Mouse (Mus musculus) thymus, postnatal 0 days (tissue): Measurements from ENCODE around the gene Zdhhc1. TPM values are rescaled to one million over a fixed set of nuclear protein-coding genes. Genes with fewer than 3 reads are reported as not detected.

ENCODE experiments used
- DNase-seq: peaks from one replicate; pipeline ENCODE4 v3.0.0-alpha.2; 2015; ENCODE audit warnings: low spot score
- polyA plus RNA-seq: library from polyadenylated mRNA; unstranded; fragments of >200 nt; fragmentation: Nextera tagmentation; extraction: Ambion mirVana; gene quantifications from 2 replicates; pipeline ENCODE4 v1.2.1, GENCODE M21; 2015

The Zdhhc1 gene
- polyA plus RNA-seq, 1 experiment from 2014 or later = 6.9 TPM

GRCm38 (mm10) chr8:105518436-105519313 lies 22.0 kb upstream of the Zdhhc1 start, which contains the start of gene Hsd11b2:
Hsd11b2 (plus strand) TSS chr8:105518755.
- DNase-seq = peak; percentile 45

GRCm38 (mm10) chr8:105517346-105517745 lies 20.6 kb upstream of the Zdhhc1 start:
- DNase-seq = no peak

GRCm38 (mm10) chr8:105516018-105516645 lies 19.4 kb upstream of the Zdhhc1 start:
- DNase-seq = peak; percentile 72

GRCm38 (mm10) chr8:105514656-105515055 lies 18.0 kb upstream of the Zdhhc1 start:
- no peak for DNase-seq

- DNase-seq = no peak
Observed at GRCm38 (mm10) chr8:105514194-105514593, 17.5 kb upstream of the Zdhhc1 start.

- DNase-seq = no peak
Observed at GRCm38 (mm10) chr8:105509997-105510735, 13.5 kb upstream of the Zdhhc1 start.

GRCm38 (mm10) chr8:105508758-105509157 lies 12.1 kb upstream of the Zdhhc1 start:
- DNase-seq = no peak

- DNase-seq = no peak
Observed at GRCm38 (mm10) chr8:105506977-105507376, 10.3 kb upstream of the Zdhhc1 start.

- no peak for DNase-seq
Observed at GRCm38 (mm10) chr8:105504617-105505016, 7.9 kb upstream of the Zdhhc1 start.

- DNase-seq = peak; percentile 11
Observed at GRCm38 (mm10) chr8:105499787-105500186, 3.1 kb upstream of the Zdhhc1 start.

GRCm38 (mm10) chr8:105495350-105496302 lies 1.1 kb downstream of the Zdhhc1 start:
- no peak for DNase-seq

- DNase-seq = no peak
Observed at GRCm38 (mm10) chr8:105494566-105494965, 2.1 kb downstream of the Zdhhc1 start.

GRCm38 (mm10) chr8:105493495-105493894 lies 3.2 kb downstream of the Zdhhc1 start:
- DNase-seq = no peak

GRCm38 (mm10) chr8:105489281-105489680 lies 7.4 kb downstream of the Zdhhc1 start:
- no peak for DNase-seq

- DNase-seq = no peak
Observed at GRCm38 (mm10) chr8:105488082-105488481, 8.6 kb downstream of the Zdhhc1 start.

- DNase-seq = no peak
Observed at GRCm38 (mm10) chr8:105484392-105484791, 12.3 kb downstream of the Zdhhc1 start.

GRCm38 (mm10) chr8:105484030-105484368 lies 12.7 kb downstream of the Zdhhc1 start:
- no peak for DNase-seq

GRCm38 (mm10) chr8:105483212-105484029 lies 13.3 kb downstream of the Zdhhc1 start:
- no peak for DNase-seq

- no peak for DNase-seq
Observed at GRCm38 (mm10) chr8:105482123-105482522, 14.6 kb downstream of the Zdhhc1 start.

GRCm38 (mm10) chr8:105481453-105481852 lies 15.2 kb downstream of the Zdhhc1 start:
- DNase-seq = peak; percentile 43
